Mouse (Mus musculus) R1 (cell line): ENCODE measurements around the gene Chid1.
A peak's percentile ranks its signal among the peaks of the same experiment; 100 is the strongest.
"Not testable (repeated sequence)": the region's sequence is repeated elsewhere in the genome, so short reads cannot be mapped to it uniquely, and the experiment has no call there.

Source experiments
- DNase-seq: peaks from one replicate; pipeline ENCODE4 v3.0.0-alpha.2; 2018; ENCODE audit warnings: low read depth, low spot score

The Chid1 gene

GRCm38 (mm10) chr7:141463824-141464602 lies 75.6 kb downstream of the Chid1 start:
- DNase-seq, result no peak

GRCm38 (mm10) chr7:141462333-141462821 lies 77.3 kb downstream of the Chid1 start:
- no peak for DNase-seq

- no peak for DNase-seq
These were observed 77.9 kb downstream of the Chid1 start for GRCm38 (mm10) chr7:141461521-141462332.

DNA sequence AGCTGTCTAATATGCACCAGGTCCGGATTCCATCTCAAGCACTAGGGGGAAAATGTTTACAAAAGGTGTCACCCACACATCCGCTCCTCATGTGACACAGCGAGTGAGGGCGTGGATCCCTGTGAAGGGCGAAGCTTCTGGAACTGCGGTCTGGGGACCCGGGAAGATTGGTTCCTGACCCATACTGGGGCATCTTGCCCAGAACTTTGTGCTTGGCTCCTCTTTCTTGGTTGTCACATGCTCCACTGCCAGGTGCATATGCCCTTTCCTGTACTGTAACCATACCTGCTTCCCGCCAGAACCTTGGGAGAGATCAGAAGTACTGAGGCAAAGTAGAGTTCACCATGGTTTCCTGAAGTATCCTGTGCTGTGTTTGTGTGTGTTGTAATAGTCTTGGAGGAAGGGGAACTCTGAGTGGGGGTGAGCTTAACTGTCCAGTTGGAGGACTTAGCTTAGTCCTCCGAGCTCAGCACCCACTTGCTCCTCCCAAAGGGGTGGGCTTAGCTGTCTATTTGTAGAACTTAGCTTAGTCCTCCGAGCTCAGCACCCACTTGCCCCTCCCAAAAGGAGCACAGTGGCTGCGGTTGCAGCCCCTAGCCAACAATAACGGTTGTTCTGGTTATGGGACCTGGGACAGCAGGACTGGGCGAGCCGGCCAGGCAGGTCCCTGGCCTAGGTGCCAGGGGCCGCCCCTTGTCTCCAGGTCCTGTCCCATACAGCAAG lies 79.1 kb downstream of the Chid1 start, which contains the start of gene Cracr2b:
TSS of gene Cracr2b (plus strand) at position 704 of the 723 bp plus-strand sequence.
- DNase-seq, result no peak

DNA sequence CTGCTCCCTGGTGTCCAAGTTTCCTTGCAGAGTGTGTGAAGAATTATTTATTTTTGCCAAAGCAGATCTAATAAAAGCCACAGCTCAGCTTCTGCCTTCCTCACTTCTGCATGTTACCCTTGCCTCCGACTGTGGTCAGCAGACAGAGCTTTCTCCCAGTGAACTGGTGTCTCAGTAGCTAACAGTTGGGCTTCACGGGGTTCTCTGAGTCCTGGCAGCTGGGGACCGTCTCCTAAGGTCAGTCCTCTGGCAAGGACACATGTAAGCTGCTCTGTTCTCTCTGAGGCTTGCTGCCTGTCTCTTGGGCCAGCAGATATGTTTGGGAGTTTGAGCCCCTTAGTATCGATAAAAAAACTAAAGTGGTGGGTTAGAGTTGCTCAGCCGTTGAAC lies 79.7 kb downstream of the Chid1 start:
- DNase-seq, result no peak

DNA sequence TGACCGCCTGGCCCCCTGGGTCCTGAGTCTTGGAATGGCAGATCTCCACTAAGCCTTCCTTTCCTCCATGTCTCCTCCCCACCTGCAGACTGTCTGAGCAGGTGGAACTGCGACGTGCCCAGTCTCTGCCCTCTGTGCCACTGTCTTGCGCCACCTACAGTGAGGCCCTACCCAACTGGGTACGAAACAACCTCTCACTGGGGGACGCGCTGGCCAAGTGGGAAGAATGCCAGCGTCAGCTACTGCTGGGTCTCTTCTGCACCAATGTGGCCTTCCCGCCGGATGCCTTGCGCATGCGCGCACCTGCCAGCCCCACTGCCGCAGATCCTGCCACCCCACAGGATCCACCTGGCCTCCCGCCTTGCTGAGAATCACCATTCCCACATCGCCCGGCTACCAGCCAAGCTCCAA lies 80.4 kb downstream of the Chid1 start:
- DNase-seq, result peak; percentile 78

DNA sequence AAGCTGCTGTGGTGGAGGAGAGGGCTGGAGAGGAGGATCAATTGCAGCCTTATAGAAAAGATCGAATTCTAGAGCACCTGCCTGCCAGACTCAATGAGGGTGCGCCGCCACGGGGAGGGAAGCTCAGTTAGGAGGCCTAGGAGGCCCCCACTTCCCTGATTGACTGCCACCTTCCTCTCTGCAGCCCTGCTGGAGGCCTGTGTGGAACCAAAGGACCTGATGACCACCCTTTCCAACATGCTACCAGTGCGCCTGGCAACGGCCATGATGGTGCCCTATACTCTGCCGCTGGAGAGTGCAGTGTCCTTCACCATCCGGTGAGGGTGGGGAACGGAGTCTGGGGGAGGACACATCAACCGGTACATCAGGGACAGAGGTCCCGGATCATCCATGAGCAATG lies 81.0 kb downstream of the Chid1 start:
- DNase-seq, result no peak

GRCm38 (mm10) chr7:141457986-141458660 lies 81.5 kb downstream of the Chid1 start:
- DNase-seq, result no peak

- DNase-seq, result no peak
These were observed 82.4 kb downstream of the Chid1 start for GRCm38 (mm10) chr7:141457236-141457635.

- DNase-seq, result no peak
These were observed 82.9 kb downstream of the Chid1 start for GRCm38 (mm10) chr7:141456739-141457138.

DNA sequence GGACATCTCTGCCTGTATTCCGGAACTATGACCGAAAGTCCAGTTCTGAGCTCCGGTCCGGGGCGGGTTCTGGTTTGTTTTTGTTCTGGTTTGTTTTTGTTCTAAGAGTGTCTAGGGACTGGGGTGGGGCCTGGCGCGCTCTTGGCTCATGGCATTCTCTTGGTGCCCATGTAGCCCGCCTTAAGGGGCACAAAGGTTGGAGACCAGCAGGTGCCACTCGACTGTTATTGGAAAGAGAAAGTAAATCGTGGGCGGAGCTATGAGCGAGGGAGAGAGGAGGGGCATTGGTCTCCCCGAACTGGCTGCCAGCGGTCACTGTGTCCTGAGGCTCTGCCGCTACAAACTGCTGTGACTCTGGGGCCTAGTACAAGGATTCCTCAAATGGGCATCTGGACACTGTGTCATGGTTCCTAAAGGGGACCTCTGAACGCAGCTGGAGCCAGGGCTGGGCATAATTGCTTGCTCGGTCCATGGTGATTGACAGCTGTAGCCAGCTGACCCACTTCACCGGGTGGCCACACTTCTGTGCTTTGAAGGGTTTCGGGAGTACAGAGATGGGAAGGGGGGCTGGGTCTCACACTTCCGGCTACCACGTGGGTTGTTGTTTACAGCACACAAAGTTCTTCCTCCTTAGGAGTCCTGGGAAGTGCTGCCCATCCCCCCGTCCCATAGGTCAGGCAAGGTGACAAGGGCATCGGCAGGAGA lies 83.9 kb downstream of the Chid1 start:
- peak; percentile 71 for DNase-seq

DNA sequence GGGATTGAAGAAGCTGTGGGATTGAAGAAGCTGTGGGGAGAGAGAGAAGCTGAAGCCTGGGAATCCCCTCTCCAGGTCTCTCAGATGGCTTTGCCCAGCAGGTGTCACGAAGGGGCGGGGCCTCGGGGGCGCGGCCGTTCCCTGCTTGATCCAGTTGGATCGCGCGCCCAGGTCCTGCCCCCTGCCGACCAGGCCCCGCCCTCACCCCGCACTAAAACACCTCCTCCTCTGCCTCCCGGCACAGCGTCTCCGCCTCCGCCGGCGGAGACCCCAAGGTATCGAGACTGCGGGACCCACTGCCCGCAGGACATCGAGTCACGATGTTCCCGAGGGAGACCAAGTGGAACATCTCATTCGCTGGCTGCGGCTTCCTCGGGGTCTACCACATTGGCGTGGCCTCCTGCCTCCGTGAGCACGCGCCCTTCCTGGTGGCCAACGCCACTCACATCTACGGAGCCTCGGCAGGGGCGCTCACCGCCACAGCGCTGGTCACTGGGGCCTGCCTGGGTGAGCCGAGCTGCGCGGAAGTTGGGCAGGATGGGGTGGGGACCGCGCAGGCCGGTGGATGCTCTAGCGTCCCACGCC lies 84.6 kb downstream of the Chid1 start, which contains the start of gene Pnpla2:
TSS of gene Pnpla2 (plus strand) at position 232 of the 585 bp plus-strand sequence.
- DNase-seq, result peak; percentile 96

- no peak for DNase-seq
These were observed 86.0 kb downstream of the Chid1 start for GRCm38 (mm10) chr7:141453636-141454035.

GRCm38 (mm10) chr7:141451928-141452327 lies 87.7 kb downstream of the Chid1 start:
- peak; percentile 60 for DNase-seq

DNA sequence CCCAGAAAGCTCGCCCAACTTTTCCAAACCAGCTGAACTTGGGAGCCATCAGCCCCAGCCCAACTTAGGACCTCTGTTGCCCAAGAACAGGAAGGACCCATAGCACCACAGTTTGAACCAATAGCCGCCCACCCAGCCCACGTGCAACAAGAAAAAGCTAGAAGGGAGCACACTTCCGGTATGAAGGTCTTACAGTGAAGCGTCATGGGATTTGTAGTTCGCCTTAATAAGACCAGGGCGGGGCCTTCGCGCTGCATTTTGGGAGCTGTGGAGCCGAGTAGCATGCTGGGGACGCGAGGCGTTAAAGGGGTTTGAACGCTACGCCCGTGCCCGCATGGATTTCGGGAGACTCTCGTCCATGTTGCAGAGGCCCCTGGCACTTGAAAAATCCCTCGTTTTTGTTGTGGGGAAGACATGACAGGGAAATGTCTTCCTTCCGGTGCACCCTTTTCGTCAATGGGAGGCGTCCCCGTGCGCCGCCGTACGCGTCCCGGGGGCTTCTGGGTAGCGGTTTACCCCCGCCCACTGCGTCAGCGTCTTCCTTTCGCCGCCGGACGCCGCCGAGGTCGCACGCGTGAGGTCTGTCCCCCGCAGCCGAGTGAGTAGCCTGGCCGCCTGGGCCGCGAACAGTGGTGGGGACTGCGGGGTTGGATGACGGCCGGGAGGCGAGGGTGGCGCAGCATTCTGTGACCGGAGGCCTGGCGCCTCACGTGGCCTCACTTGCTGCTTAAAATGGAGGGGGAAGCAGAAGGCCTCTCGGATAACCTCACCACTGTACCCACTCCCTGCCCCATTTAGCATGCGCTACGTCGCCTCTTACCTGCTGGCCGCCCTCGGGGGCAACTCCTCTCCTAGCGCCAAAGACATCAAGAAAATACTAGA lies 92.3 kb downstream of the Chid1 start, which contains the start of gene Rplp2:
TSS of gene Rplp2 (plus strand) at position 261 of the 882 bp plus-strand sequence.
- DNase-seq, result peak; percentile 99

DNA sequence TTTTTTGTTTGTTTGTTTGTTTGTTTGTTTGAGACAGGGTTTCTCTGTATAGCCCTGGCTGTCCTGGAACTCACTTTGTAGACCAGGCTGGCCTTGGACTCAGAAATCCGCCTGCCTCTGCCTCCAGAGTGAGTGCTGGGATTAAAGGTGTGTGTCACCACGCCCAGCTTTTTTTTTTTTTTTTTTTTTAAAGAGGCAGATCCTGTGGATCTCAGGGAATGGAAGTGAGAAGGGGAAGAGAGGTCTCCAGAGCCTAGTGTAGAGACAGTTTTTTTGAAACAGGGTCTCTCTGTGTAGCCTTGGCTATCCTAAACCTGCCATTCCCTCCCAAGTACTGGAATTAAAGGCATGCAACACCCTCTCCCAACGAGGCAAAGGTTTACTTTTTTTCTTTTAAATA lies 93.3 kb downstream of the Chid1 start:
- not testable (repeated sequence) for DNase-seq

- peak; percentile 90 for DNase-seq
These were observed 95.8 kb downstream of the Chid1 start, which contains the start of gene Pidd1 for GRCm38 (mm10) chr7:141443828-141444237. Gene Pidd1, minus strand, starts transcription at chr7:141444025.
